Mouse (Mus musculus) neural tube, embryonic 11.5 days (tissue): ENCODE measurements around the gene Prrg2. TPM values are rescaled to one million over a fixed set of nuclear protein-coding genes. Genes with fewer than 3 reads are reported as not detected.
"Not testable (repeated sequence)": the region's sequence is repeated elsewhere in the genome, so short reads cannot be mapped to it uniquely, and the experiment has no call there.

Source experiments
- ATAC-seq: fragments of 200-750 bp; cut with Nextera tagmentation; 2 replicates; pipeline ENCODE4 v1.8.0; 2017; ENCODE audit warnings: moderate number of reproducible peaks, mild to moderate bottlenecking, moderate TSS enrichment, moderate library complexity; ENCODE audit not compliant: insufficient read depth, low FRiP score, low TSS enrichment
- DNase-seq: peaks from one replicate; pipeline ENCODE4 v3.0.0-alpha.2; 2015; ENCODE audit warnings: low spot score
- H3K27ac ChIP-seq: fragments of 300-500 bp; sonication (generic); 2 replicates; pipeline ENCODE4 v1.5.1; 2014; ENCODE audit warnings: low read depth, mild to moderate bottlenecking, low read length
- H3K27me3 ChIP-seq: fragments of 300-500 bp; sonication (generic); 2 replicates; pipeline ENCODE4 v1.6.1; 2014; ENCODE audit warnings: mild to moderate bottlenecking, low read length, mixed read lengths; ENCODE audit not compliant: control insufficient read depth, insufficient read depth
- H3K36me3 ChIP-seq: fragments of 300-500 bp; sonication (generic); 2 replicates; pipeline ENCODE4 v1.6.1; 2014; ENCODE audit warnings: mild to moderate bottlenecking, low read length, moderate library complexity, mixed read lengths; ENCODE audit not compliant: control insufficient read depth, insufficient read depth
- H3K4me1 ChIP-seq: fragments of 300-500 bp; sonication (generic); 2 replicates; pipeline ENCODE4 v1.6.1; 2014; ENCODE audit warnings: low read length, mixed read lengths; ENCODE audit not compliant: control insufficient read depth, insufficient read depth
- H3K4me2 ChIP-seq: fragments of 300-500 bp; sonication (generic); 2 replicates; pipeline ENCODE4 v1.6.1; 2014; ENCODE audit warnings: low read depth, mild to moderate bottlenecking, moderate library complexity
- H3K4me3 ChIP-seq: fragments of 300-500 bp; sonication (generic); 2 replicates; pipeline ENCODE4 v1.5.1; 2014; ENCODE audit warnings: low read depth, low read length
- H3K9ac ChIP-seq: fragments of 300-500 bp; sonication (generic); 2 replicates; pipeline ENCODE4 v1.6.1; 2014; ENCODE audit warnings: mild to moderate bottlenecking, low read length
- H3K9me3 ChIP-seq: fragments of 300-500 bp; sonication (generic); 2 replicates; pipeline ENCODE4 v1.6.1; 2016; ENCODE audit warnings: low read length; ENCODE audit not compliant: control insufficient read depth
- WGBS: fragments of 180-500 bp; shearing (Covaris S2); extraction: QIAGEN DNeasy Blood & Tissue Kit; methylation state at CpG from one replicate; pipeline ENCODE4 v1.1.7; 2014; 5-methylcytosine and 5-hydroxymethylcytosine counted together
- polyA plus RNA-seq: library from polyadenylated mRNA; unstranded; fragments of >200 nt; fragmentation: Nextera tagmentation; extraction: Ambion mirVana; gene quantifications from 2 replicates; pipeline ENCODE4 v1.2.1, GENCODE M21; 2014

Prrg2 gene
- polyA plus RNA-seq, 1 experiment from 2014 or later = 16.2 TPM

DNA sequence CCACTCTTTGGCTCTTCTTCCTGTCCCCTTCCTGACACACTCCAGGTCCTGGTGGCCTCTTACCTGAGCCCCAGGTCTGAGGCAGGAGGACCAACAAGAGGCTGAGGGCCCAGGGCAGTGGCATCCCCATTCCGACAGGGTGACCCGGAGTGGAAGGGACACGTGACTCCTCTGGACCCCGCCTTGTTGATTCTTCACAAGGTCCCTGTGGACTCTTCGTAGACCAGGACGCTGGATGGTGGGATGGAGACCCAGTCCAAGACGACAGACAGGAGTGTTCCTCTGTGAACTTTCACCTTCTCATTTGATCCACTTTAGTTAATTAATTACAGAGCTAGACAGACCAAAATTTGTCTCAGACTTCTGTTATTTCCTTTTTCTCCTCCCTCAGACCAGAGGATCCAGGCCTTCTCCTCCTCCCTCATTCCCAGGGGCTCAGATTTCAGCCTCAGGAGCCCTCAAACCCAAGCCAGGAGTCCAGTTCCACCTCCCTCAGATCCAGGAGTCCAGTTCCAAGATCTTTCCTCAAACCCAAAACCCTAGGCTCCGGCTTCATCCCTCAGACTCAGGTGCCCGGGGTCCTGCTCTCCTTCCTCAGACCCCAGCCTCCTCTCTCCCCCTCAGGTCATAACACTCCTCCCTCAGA is 40.6 kb upstream of the Prrg2 start:
- no peak overlapping the region for H3K4me2 ChIP-seq
- H3K9me3 ChIP-seq = no peaks in the 10 kb centered on the region
- H3K9ac ChIP-seq = no peak overlapping the region
- DNase-seq = no peak
- no peaks in the 10 kb centered on the region for H3K36me3 ChIP-seq
- WGBS = 81% methylated on average over 9 of the region's 9 CpGs
- H3K4me1 ChIP-seq = peaks cover 3% of the 10 kb centered on the region; the same call in 1 of the 2 replicates
- ATAC-seq = no peak
- no peaks in the 10 kb centered on the region for H3K27me3 ChIP-seq
- no peak overlapping the region for H3K4me3 ChIP-seq
- no peak overlapping the region for H3K27ac ChIP-seq

DNA sequence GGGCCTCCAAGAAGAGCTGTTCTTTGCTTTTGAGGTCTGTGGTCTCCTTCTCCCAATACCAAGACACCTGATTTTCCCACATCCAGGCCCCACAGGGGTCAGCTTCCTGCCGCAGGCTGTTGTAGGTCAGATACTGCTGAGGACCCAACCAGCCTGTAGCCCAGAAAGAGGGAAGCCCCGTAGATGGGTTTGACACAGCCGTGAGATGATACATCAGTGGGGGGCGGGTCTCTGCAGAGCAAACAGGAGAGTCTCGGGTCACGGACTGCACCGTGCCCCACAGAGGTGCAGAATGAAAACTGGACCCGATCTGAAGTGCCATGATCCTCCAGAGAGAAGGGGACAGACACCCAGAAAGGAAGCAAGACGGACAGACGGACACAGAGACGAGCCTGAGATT is 40.0 kb upstream of the Prrg2 start:
- WGBS = 87% methylated on average over 11 of the region's 11 CpGs
- ATAC-seq (no peak), DNase-seq (no peak)
- no peak overlapping the region for H3K27ac ChIP-seq
- no peak overlapping the region for H3K4me2 ChIP-seq
- H3K4me3 ChIP-seq = no peak overlapping the region
- no peaks in the 10 kb centered on the region for H3K36me3 ChIP-seq
- no peak overlapping the region for H3K9ac ChIP-seq
- peaks cover 3% of the 10 kb centered on the region; the same call in 1 of the 2 replicates for H3K4me1 ChIP-seq
- H3K9me3 ChIP-seq = no peaks in the 10 kb centered on the region
- H3K27me3 ChIP-seq = no peaks in the 10 kb centered on the region

DNA sequence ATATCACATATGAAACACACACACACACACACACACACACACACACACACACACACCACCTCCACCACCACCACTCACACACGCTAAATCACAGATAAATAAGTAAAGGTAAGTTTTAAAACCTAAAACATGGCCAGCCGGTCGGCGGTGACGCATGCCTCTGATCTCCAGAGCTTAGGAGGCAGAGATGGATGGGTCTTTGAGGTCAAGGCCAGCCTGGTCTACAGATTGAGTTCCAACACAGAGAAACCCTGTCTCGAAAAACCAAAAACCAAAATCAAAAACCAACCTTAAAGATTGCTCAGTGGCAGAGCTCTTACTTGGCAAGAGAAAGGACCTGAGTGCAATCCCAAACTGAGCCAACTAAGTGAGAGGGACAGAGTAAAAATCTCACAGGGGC is 37.6 kb upstream of the Prrg2 start:
- no peak overlapping the region for H3K4me2 ChIP-seq
- WGBS = 92% methylated on average over 6 of the region's 6 CpGs
- H3K27me3 ChIP-seq = no peaks in the 10 kb centered on the region
- ATAC-seq (no peak), DNase-seq (no peak)
- no peaks in the 10 kb centered on the region for H3K4me1 ChIP-seq
- H3K4me3 ChIP-seq = no peak overlapping the region
- H3K9me3 ChIP-seq = no peaks in the 10 kb centered on the region
- H3K36me3 ChIP-seq = no peaks in the 10 kb centered on the region
- no peak overlapping the region for H3K27ac ChIP-seq
- no peak overlapping the region for H3K9ac ChIP-seq

DNA sequence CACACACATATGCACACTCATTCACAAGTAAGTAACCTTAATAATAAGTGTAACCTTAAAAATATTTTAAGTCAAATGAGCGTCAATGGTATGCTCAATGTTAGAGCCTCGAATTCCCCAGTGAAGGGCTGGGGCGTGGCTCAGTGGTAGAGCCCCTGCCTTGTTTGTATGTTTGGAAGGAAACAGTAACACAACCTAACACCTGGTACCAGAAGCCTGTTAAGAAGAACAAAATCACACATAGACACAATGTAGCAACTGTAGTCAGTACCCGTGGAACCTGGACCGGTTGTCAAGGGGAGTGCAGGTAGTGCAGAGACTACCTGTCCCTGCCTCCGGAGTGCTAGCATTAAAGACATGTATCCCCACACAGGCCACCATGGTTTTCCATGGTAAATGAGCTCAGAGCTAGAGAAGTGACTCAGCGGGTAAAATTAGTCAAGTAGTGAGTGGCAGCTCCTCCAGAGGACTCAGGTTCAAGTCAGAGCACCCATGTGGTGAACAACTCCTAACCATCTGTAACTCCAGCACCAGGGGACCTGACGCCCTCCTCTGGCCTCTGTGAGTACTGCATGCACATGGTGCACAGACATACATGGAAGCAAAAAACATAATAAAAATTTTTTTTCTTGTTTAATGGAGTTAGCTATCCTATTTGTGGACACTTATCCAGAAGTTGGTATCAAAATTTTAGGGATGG is 36.2 kb upstream of the Prrg2 start:
- WGBS = 87% methylated on average over 8 of the region's 8 CpGs
- Histone ChIP-seq H3K4me3 (no peak overlapping the region), H3K36me3 (no peaks in the 10 kb centered on the region), H3K27ac (no peak overlapping the region), H3K9ac (no peak overlapping the region), H3K4me2 (no peak overlapping the region), H3K4me1 (no peaks in the 10 kb centered on the region), H3K27me3 (no peaks in the 10 kb centered on the region), H3K9me3 (no peaks in the 10 kb centered on the region)
- no peak for ATAC-seq
- DNase-seq = no peak

DNA sequence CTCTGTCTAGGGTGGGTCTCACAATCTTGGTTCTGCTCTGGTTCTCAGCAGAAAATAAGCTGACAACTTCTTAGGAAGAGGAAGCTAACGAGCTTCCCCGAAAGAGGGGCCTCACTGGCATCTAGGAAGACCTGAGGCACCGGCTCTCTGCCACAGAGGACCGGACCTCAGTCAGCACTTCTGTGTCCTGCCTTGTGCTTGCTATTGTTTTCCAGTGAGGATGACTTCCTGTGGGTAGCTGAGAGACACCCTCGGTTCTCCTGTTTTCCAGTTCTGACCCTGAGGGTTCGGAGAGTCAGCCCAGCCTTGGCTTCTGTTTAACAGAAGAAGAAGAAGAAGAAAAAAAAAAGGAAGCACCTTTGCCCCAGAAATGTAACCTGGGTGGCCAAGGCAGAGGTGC is 35.0 kb upstream of the Prrg2 start:
- no peak for ATAC-seq
- Histone ChIP-seq H3K4me3 (no peak overlapping the region), H3K27me3 (no peaks in the 10 kb centered on the region), H3K36me3 (no peaks in the 10 kb centered on the region), H3K9ac (no peak overlapping the region), H3K27ac (no peak overlapping the region), H3K9me3 (no peaks in the 10 kb centered on the region), H3K4me2 (no peak overlapping the region), H3K4me1 (no peaks in the 10 kb centered on the region)
- DNase-seq = no peak
- WGBS = 80% methylated on average over 6 of the region's 6 CpGs

DNA sequence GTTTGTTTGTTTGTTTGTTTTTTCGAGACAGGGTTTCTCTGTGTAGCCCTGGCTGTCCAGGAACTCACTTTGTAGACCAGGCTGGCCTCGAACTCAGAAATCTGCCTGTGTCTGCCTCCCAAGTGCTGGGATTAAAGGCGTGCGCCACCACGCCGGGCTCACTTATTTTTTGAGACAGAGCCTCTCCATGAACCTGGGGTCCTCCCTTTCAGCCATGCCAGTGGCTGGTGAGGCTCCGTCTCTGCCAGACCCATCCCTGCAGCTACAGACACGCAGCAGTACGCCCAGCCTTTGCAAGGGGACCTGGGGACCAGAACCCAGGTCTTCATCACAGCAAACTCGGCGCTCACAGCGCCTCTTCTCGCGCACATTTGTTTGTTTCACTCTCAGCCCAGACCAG is 33.5 kb upstream of the Prrg2 start:
- H3K4me1 ChIP-seq, H3K27ac ChIP-seq, H3K9me3 ChIP-seq, H3K4me3 ChIP-seq, H3K27me3 ChIP-seq, H3K4me2 ChIP-seq, H3K36me3 ChIP-seq, DNase-seq, H3K9ac ChIP-seq, ATAC-seq: not testable (repeated sequence)
- WGBS = 92% methylated on average over 14 of the region's 14 CpGs

DNA sequence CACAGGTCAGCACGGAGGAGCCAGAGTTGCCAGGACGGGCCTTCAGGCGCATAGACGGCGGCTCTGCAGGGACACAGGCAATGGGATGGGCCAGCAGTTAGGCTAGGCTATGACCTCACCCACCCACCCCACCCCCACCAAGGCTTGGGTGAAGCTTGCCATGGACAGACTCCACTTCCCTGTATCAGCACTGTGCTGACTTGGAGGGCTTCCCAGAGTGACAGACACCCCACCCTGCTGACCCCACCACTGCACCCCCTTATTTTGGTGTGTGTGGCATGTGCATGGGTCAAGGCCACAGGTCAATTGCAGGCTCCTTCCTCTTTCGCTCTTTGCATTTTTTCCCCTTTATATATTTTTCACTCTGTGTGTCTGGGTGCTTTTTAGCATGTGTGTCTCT is 32.9 kb upstream of the Prrg2 start:
- Histone ChIP-seq H3K4me2 (no peak overlapping the region), H3K9ac (no peak overlapping the region), H3K4me3 (no peak overlapping the region), H3K9me3 (no peaks in the 10 kb centered on the region), H3K4me1 (0 out of 2 replicates have a peak, but pooled peaks cover 2% of the 10 kb centered on the region), H3K36me3 (no peaks in the 10 kb centered on the region), H3K27ac (no peak overlapping the region), H3K27me3 (no peaks in the 10 kb centered on the region)
- DNase-seq = no peak
- ATAC-seq = no peak
- 82% methylated on average over 6 of the region's 6 CpGs for WGBS

DNA sequence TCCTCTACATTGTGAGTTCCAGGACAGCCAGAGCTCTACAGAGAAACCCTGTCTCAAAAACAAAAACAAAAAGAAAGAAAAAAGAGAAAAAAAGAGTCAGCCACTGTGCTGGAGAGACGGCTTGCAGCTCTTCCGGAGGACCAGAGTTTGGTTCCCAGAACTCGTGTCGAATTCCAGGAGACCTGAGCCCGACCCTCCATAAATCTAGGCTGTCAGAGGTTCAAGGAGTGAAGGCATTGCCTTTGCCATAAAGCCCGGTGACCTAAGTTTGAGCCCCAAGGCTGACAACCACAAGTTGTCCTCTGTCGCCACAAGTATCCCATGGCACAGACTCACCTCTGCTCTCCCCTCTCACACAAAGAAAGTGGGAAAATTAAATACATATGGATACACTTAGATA is 31.6 kb upstream of the Prrg2 start:
- no peak for DNase-seq
- Histone ChIP-seq H3K9me3 (no peaks in the 10 kb centered on the region), H3K27me3 (no peaks in the 10 kb centered on the region), H3K9ac (no peak overlapping the region), H3K36me3 (no peaks in the 10 kb centered on the region), H3K4me1 (0 out of 2 replicates have a peak, but pooled peaks cover 2% of the 10 kb centered on the region), H3K27ac (0 out of 2 replicates have a peak overlapping the region, but pooled peaks have one; percentile 42), H3K4me3 (no peak overlapping the region), H3K4me2 (no peak overlapping the region)
- WGBS = 9% methylated on average over 7 of the region's 7 CpGs
- no peak for ATAC-seq

DNA sequence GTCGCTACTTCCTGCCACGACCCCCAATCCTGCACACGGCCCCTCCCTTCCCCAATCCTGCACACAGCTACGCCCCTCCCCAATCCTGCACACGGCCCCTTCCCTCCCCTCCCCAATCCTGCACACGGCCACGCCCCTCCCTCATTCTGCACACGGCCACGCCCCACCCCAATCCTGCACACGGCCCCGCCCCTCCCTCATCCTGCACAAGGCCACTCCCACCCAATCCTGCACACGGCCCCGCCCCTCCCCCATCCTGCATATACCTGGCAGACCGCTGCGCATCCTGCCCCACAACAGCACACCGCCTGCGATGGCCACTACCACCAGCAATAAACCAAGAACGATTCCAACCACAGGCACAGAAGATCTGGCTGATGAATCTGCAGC is 31.0 kb upstream of the Prrg2 start:
- DNase-seq = peak; percentile 49
- Histone ChIP-seq H3K9me3 (no peaks in the 10 kb centered on the region), H3K4me1 (0 out of 2 replicates have a peak, but pooled peaks cover 2% of the 10 kb centered on the region), H3K4me2 (no peak overlapping the region), H3K36me3 (no peaks in the 10 kb centered on the region), H3K4me3 (no peak overlapping the region), H3K27ac (0 out of 2 replicates have a peak overlapping the region, but pooled peaks have one; percentile 42), H3K9ac (no peak overlapping the region), H3K27me3 (no peaks in the 10 kb centered on the region)
- WGBS = 35% methylated on average over 13 of the region's 18 CpGs
- no peak for ATAC-seq
